Mouse (Mus musculus): ENCODE data around the gene Hbb-bs.

- no peak for TF ChIP-seq CTCF (IDR thresholded peaks at IDR 0.05; ENCODE audit: low read depth)
- TF ChIP-seq EP300 (IDR thresholded peaks at IDR 0.05; ENCODE audit: low read depth) = no peak
Observed at GRCm38 (mm10) chr7:103853090-103853489, 25.2 kb upstream of the Hbb-bs start, which contains the start of gene Hbb-y.

All from heart, postnatal 0 days (tissue).